Mouse (Mus musculus): ENCODE measurements around the gene Fundc1.

DNA sequence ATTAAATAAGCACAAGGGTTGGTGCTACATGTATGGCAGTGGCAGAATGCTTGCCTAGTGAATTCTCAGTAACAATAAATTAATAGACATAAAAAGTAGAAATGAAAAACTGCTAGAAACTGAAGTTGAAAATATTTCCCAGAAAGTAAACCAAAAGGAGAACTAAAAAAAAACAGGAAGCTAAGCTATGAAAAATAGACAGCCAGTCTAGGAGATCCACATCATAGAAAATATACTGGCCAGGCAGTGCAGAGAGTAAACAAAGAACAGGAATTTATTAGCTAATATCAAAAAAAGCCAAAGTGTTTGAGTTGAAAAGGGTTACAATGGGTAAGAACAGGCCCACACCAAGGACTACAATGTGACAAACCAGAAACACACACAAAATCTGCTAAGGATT is 7.4 kb downstream of the Fundc1 start:
- no peak for TF ChIP-seq POLR2A (IDR thresholded peaks at IDR 0.05; ENCODE audit: low read depth, low read length)
- TF ChIP-seq CTCF (IDR thresholded peaks at IDR 0.05; ENCODE audit: extremely low read depth, insufficient read depth, insufficient read length, insufficient replicate concordance) = no peak

Measured in spleen, adult 2 months (tissue).